Mouse (Mus musculus) heart, adult 8-10 months (tissue): ENCODE data around the gene Rab11a. TPM values are rescaled to one million over a fixed set of nuclear protein-coding genes. Genes with fewer than 3 reads are reported as not detected.
"Not testable (repeated sequence)": the region's sequence is repeated elsewhere in the genome, so short reads cannot be mapped to it uniquely, and the experiment has no call there.

ENCODE experiments used
- DNase-seq: peaks from one replicate; pipeline ENCODE4 v3.0.0; 2022; ENCODE audit warnings: low spot score
- total RNA-seq, 4 experiments: library from RNA; stranded (reverse); gene quantifications; 2 replicates each; pipeline ENCODE4 v1.2.4; 2022

The Rab11a gene
- total RNA-seq, 4 experiments from 2014 or later = 150 to 183 (median 162) TPM

DNA sequence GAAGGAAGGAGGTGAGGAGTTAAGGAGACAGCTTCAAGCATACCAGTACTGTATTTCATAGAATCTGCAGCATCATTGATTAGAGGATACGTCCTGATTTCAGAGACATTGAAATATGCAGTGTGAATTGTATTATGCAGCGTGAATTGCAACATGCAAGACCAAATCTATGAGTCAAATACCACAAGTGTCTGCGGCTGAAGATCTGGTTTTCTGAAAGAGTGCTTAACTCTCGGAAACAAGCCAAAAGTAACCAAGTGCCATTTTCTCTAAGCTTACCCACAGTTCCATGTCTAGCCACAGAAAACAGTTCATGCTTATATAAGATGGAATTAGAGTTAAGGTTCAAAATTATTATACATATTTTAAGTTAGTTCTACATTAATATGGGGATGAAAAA is 10.2 kb upstream of the Rab11a start:
- DNase-seq = no peak

DNA sequence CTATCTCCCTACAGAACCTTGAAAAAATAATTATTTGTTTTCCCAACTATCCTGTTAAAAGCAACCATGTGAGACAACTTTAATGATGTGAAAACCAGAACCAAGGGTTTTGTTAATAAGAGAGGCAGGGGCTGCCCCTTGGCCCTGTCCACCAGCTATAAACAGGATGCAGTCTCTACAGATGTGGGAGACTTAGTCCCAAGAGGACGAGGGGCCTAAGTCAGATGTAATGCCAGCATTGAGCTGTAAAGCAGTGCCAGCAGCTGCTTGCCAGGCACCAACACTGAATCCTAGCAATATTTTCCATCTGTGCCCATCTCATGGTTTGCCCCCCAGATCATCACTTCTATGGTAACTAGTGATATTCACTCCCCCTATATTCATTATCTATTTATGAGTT is 4.9 kb upstream of the Rab11a start:
- DNase-seq = no peak

DNA sequence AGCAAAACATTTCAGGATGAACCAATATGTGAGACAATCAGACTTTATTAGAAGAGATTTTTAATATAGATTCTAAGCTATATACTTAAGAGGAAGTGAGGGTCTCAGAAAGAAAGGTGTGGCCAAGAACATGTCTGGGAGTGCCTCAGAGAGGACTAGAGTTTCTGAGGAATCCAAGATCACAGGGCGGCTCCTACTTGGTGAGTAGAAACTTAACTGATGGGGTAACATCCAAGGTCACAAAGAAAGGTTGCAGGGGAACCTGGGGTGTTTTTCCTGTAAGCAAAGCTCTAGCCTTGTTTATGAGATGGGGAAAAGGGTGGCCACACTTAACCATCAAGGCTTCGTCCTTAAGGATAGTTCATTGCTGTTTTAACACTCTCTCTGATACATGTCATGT is 1.4 kb upstream of the Rab11a start:
- no peak for DNase-seq

DNA sequence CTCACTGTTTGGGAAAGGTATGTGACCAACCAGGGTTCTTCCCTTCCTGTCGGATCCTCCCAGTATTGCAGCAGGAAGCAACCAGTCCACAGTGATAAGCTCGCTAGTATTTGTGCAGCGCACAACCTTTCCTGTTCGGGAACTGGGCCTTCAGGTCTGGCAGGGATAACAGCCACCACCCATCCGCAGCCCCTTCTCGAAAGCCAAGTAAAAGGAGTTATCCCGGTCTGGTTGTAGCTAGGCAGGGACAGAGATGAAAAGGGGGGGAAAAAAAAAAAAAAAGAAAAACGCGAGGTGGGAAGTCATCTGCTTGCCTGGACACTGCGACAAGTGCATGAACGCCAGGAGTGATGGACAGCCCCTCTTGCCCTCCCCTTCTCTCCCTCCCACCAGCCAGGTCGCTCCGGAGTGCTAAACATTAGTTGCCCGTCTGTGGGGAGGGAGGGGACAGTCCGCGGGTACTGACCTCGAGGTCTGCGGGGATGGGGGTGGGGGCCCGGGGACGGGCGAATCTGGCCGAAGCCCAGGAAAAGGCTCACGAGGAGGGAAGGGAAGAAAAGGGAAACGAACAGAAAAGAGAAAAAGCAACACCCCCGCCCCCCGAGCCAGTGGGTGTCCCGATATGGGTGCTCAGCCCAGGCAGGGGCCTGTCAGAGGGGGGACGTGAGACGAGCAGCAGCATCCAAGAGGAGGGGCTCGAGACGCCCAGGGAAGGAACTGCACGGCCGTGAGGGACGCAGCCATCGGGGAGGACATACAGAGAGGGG is 736 bp downstream of the Rab11a start:
- peak; percentile 87 for DNase-seq

DNA sequence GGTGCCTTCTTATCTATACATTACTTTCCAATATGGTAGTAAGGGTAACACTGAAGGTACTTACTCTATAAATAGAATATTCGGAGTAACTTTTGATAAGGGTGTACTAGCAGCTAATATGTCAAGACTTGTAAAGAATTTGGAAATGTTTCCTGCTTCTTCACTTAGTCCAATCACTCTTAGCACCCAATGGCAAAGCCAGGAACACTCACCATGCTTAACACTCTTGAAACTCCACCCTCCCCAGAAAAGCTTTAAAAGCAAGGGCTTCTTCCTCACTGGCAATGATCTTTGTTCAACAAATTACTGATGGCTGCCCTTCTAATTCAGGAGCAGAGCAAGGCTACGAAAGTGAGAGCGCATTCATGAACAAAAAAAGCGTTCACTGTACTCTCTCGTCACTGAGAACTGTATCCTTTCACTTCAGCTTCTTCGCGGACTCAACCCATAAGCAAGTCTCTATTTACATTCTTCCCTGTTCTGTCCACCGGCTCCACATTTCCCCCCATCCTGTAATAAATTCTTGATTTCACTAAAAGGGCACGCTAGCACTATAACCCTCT is 1.4 kb downstream of the Rab11a start:
- peak; percentile 38 for DNase-seq

DNA sequence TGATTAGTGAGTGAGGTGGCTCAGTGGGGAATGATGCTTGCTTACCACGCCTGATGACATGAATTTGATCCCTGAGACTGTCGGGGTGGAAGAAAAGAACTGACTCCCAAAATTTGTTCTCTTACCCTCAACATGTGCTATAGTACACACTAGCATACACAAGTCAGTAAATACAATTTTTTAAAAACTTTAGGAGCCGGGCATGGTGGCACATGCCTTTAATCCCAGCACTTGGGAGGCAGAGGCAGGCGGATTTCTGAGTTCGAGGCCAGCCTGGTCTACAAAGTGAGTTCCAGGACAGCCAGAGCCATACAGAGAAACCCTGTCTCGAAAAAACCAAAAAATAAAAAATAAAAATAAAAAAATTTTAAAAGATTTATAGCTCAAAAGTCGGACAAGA is 2.6 kb downstream of the Rab11a start:
- not testable (repeated sequence) for DNase-seq

DNA sequence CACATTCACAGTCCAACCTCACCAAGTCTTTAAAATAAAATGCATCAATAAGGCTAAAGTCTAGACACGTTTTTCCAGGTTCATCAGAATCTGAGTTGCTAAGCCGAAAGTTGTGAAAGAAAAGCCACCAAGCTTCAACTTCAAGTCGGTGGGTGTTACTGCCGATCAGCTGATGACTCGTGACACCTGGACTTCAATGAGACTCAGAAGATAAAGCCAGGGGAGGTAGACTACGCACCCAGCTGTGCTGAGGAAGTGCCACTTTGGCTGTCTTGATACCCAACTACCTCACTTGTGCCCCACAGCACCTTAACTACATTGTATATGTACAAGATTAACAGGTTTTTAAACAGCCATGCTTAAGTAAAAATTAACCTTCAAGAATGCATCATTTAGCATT is 3.4 kb downstream of the Rab11a start:
- no peak for DNase-seq

DNA sequence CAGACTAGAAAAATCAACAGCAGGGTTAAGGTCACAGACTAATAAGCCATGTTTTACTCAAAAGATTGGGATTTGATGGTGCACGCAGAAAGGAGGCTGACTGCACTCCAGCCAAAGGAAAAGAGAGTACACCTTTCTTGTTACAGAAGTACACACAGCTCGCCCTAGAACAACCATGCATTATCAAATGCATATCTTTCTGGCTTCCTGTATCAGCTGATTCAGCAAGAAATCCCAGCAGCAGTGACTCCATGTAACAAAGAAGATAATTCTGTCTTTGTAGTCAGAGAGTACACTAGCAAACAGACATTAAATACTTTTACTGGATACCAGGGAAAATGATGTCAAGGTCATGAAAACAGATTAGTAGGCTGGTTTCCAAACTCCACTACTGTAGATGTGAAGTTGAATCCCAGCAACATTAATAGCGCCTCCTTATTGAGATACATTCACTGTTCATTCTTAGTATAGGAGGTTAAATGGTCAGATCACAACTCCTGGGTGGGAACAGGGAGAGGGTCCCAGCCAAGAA is 6.5 kb downstream of the Rab11a start:
- DNase-seq = no peak

DNA sequence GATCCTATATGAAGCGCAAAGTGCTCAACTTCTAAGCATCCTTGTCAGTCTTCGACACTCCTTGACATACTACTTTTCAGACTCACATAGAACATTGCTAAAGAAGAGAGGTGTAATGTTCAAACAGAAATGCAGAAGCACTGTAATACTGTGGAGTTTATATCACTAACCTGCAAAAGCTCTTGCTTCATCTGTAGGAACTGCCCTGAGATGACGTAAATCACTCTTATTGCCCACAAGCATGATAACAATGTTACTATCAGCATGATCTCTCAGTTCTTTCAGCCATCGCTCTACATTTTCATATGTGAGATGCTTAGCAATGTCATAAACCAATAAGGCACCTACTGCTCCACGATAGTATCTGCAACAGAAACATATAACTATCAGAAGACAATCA is 11.1 kb downstream of the Rab11a start:
- DNase-seq = no peak

DNA sequence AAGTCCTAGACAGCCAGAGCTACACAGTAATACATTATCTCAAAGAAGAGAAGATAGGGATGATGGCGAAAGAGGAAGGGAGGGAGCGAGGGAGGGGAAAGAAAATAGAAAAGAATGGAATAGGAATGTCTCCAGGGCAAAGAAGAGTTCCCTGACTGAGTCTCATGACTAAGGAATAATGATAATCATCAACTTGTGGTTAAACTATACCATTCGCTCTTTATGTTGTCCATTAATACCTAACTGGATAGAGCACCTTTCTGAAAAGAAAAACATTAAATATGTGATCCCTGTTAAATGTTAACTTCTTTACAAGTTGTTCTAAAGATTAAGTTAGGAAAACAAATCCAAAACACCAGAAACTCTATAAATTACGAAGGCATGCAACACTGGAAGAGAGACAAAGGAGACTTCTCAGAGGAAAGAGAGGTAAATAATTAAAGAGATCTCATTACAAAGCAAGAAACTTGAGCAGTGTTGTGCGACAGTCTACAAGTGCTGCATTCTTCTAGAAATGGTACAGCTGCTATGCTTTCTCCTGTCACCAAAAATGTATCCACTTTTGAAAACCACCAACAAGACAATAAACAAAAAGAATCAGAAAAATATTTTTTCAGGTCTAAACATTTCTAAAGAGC is 17.9 kb downstream of the Rab11a start:
- no peak for DNase-seq

DNA sequence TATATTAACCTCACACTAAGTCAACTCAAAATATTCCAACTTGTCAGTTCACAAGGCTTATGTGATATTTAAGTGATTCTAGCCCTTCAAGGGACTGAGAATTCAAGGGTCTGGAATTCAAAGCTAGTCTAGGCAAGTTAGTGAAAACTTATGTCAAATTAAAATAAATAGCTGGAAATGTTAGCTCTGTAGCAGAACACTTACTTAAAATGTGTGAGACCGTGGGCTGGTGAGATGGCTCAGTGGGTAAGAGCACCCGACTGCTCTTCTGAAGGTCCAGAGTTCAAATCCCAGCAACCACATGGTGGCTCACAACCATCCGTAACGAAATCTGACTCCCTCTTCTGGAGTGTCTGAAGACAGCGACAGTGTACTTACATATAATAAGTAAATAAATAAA is 27.3 kb downstream of the Rab11a start:
- DNase-seq = not testable (repeated sequence)

DNA sequence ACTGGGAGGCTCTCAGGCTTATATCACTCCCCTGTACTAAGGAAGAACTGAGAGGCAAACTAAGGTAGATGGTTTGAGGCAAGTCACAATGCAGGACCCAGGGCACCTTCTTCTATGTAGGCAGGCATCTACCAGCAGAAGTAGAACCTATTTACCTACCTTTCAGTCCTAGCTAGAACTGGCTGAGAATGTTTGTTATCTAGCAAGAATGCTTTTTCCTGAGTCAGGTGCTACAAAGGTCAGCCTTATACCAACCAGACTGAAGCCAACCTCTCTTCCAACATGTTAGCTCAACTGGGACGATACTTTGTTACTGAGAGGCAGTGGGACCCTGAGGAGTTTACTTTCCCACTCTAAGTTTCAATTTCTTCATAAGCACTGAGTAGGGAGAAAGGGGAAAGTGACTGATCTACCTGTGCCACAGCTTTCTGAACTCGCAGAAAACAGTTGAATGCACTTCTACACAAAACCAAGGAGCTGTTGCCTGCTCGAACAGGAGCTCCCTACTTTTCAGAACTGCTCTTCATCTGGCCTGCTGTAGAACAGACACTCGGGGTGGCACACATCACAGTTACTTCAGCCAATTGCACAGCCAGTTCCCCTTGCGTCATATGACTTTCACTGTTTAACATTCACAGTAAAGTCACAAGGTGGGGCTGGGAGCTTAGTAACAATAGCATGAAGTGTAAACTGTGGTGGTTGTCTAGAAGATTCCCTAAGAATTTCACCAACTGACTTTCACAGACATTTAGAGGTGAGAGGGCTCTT is 33.3 kb downstream of the Rab11a start:
- DNase-seq = no peak

DNA sequence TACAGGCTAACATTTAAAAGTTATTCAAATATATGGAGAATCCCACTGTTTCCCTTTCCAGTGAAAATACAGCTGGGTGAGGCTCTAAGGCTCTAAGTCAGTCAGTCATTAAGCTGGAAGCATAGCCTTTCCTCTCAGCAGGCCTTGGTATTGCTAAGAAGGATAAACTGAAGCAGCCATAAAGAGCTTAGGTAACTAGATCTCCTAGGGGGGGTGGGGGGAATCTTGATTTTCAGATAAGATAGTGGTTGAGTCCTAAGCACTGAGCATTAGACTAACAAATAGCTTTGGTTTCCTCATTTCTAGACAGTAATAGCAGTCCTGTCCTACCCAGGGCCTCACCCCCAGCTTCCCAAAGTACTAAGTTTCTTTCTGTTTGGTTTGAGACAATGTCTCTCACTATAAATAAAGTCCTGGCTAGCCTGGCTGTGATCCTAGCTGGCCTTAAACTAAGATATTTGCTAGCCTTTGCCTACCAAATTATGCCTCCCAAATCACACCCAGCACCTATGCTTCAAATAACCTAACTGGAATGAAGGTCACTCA is 34.1 kb downstream of the Rab11a start:
- no peak for DNase-seq

DNA sequence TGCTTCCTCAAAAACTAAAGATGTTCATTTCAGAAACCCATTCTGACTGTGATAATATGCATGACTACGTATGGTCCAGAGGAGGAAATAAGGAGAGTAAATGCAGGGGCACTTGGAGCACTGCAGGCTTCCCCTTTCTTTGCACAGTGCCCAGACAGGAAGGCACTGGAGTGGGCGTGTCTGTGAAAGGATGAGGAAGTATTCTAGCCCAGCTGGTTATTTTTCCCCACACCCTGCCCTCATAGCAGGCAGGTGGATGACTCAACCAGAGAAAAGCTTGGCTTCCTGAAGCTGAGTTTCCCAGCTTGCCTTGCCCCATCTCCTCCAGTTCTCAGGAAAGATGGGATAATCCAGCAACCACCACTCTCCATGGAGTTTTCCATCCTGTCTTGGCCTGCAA is 34.6 kb downstream of the Rab11a start:
- peak; percentile 63 for DNase-seq

DNA sequence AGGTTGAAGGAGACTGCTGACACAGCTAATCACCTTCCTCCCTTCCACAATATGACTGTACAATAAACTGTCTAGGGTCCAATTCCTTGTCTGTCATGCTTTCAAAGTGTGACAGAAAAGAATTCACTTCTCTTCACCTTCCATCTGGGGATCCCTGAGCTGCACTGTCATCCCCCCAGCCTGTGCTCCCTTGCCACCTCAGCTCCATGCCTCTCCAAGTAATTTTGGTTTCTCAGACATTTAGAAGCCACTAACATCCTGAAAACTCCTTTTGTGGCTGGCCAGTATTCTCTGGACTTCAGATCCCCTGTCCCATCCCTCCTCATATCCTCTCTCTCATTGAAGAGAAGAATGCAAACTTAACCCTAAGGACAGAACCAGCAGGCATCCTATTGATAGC is 35.2 kb downstream of the Rab11a start:
- DNase-seq = no peak

DNA sequence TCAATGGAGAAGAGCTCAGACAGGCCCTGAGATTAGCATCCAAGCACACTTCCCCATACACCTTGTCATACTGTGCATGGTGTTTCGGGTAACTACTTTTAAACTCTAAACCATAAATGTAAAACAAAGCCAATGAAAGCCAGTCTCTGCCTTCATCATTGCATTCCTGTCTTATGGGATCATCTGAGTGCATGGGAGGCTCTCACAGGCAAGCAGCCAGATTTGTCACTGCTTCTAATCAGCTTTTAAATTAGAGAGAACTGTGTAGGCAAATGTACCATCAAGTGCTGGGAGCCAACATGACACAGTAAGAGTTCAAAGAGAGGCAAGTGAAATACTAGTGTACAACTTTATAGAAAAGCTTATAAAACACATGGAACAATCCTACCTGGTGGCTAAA is 35.9 kb downstream of the Rab11a start:
- no peak for DNase-seq

DNA sequence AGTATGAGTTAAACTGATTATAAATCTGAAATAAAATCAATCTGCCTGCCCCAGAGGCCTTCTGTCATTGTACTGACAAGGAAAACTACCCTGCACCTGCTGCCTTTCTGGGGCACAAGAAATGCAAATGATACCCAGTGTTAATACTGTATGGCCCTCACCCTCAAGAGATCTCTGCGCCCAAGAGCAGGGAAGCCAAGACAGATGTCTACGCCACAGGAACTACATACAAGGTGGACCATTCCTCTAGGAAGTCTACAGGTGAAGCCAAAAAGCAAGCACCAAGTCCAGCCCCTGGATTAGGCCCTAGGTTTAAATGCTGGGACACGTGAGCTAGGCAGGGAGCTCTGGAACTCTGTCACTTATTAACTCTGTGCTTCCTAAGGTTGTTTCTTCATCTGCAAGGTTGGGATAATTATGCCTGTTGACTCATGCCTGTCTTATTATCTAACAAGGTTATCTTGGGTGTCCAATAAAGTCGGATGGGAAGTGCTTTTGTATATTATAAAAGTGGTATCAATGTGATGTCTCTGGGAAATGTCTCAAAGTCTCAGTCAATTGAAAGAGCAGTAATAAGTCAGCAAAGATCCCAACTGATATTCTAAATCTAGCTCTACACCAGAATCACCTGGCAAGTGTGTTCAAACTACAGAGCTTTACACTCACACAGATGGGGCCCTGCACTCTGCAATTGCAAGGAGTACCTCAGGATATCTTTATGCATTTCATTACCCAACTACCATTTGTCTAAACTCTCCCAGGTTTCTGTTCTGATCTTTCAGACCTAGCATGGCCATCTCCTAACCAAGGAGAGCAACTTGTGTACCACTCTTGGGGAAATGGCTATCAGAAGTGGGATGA is 36.9 kb downstream of the Rab11a start:
- no peak for DNase-seq

DNA sequence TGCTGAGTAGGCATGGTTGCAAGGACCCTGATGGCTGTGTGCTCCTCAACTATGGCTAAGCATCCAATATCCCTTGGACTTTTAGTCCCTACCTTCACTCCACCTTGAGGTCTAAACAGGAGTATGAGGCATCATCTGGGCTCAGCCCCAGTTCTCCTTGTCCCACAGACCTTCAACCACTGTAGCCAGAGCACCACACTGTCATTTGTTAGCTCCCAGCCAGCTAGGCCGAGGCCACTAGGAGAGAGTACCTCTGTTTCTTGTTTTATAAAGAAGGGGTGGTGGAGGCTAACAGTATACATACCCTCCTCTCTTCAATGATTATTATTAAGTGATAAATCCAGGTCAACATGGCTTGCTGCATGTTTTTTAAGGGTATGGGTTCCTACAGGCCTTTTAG is 39.0 kb downstream of the Rab11a start:
- no peak for DNase-seq

DNA sequence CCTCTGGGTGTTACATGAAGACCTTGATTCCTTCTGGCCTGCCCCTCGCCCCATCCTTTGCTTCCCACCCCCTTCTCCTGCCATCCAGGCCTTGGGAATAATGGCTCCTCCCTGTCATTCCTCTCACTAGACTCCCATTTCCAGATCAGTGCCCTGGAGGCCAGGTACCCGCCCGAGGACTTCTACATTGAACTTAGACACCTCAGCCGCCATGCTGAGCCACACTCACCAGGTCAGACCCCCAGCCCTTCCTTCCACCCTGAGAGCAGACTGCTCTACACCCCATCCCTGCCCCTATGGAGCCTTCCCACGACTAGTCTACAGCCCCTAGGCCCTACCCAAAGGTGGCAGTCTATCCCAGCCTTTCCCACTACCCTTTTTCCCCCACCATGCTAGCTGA is 39.9 kb downstream of the Rab11a start:
- no peak for DNase-seq

DNA sequence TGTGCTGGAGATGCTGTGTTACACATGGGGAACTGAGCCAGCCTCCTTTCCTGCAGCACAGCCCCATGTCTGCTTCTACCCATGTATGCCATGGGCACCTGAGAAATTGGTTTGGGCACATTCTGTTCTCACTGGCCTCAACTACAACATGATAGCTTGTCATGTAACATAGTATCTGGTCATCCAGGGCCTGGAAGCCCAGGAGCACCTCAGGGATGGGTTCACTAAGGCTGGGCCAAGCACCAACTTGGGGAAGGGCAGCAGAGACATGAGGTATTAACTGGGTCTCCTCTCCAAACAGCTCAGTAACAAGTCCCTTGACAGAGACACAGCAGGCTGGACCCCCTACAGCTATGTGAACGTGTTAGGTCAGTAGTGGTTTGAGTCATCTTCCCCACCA is 40.6 kb downstream of the Rab11a start:
- DNase-seq = no peak

DNA sequence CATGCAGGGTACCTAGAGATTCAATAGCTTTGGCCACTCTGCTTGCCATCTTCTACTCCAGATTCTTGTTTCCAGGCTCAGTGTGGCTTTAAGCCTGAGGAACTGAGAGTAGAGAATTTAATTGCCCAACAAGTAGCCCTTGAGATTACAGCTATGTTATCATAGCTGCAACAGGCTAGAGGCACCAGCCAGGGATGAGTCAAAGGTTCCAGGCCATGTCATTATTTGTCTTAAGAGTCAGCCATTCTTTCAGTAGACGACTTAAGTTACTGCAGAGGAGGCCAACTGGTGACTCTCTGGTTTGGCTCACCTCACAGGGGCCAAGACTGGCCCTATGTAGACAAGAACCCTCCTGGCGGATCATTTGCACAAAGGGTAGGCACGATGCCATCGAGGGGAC is 41.2 kb downstream of the Rab11a start:
- no peak for DNase-seq
